In the genomic region with DNA sequence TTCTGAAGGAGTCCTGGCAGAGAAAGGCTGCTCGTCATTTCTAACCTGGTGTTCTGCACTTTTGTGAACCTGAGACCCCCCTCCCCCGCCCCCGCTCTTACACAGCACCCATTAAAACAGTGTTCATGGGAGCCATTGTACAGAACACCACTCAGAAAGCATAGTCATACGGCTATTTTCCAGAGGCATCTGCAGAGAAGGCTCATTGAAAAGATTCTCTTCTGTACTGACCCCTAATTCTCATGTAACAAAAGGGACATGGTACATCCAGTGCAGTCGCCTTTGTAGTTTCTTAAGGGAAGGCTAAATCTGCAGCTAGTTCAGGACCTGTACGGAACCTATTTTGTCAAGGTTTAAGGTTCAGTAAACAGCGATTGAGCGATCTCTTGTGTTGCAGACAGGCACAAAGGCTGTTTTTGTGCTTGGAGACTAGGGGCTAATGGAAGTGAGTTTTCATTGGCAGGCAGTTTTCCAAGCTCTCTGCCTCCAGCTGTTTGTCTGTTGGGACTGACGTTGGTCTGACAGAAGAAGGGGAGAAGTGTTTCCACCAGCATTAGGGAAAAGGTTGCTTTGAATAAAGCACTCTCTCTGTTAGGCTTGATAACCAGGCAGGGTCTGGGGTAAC, we compare ENCODE assay signal across 12 mouse cellular contexts.
DNase-seq lines count a peak whose midpoint lies in the region; ATAC-seq lines count a peak whose summit lies in the region.
"Had no signal": no experiment of that assay in that cellular context is flagged by ENCODE, and none has a peak within 500 bp of the region (broad histone marks: within the 10 kb centered on the region; RNA-seq: fewer than 3 reads in every experiment).

No protein-coding gene starts in this region.

- H3K36me3 ChIP-seq in hindbrain, embryonic 14.5 days (replicated peaks; ENCODE audit: control insufficient read depth, insufficient read depth): no peaks in the 10 kb centered on the region
- H3K36me3 ChIP-seq in midbrain, embryonic 15.5 days (replicated peaks): no peaks in the 10 kb centered on the region
- H3K36me3 ChIP-seq: G1E had no signal

- H3K27ac ChIP-seq in hindbrain, embryonic 14.5 days: peak overlapping the region; percentile 56
- 0 out of 2 replicates have a peak overlapping the region, but pooled peaks have one; percentile 38 for H3K27ac ChIP-seq in midbrain, embryonic 15.5 days

- H3K4me3 ChIP-seq in hindbrain, embryonic 14.5 days (replicated peaks; ENCODE audit: low read length): no peak overlapping the region
- no peak overlapping the region for H3K4me3 ChIP-seq in midbrain, embryonic 15.5 days

- H3K9ac ChIP-seq in hindbrain, embryonic 14.5 days: peak overlapping the region; percentile 42; the same call in 1 of the 2 replicates
- H3K9ac ChIP-seq in midbrain, embryonic 15.5 days: no peak overlapping the region

- peak; percentile 10; the same call in 1 of the 2 replicates for ATAC-seq in frontal cortex, adult (ENCODE audit: low TSS enrichment)
- ATAC-seq in hindbrain, embryonic 14.5 days (ENCODE audit: low FRiP score): peak; percentile 21; the same call in 1 of the 2 replicates
- no peak; the same call in 1 of the 2 replicates for ATAC-seq in midbrain, embryonic 15.5 days (replicated peaks)

- H3K27me3 ChIP-seq in hindbrain, embryonic 14.5 days (ENCODE audit: control insufficient read depth, insufficient read depth, low read length): no peaks in the 10 kb centered on the region
- H3K27me3 ChIP-seq in midbrain, embryonic 15.5 days (replicated peaks): no peaks in the 10 kb centered on the region

- WGBS in hindbrain, embryonic 14.5 days: 26% methylated on average over 9 of the region's 9 CpGs
- 25% methylated on average over 9 of the region's 9 CpGs for WGBS in midbrain, embryonic 15.5 days

- no peaks in the 10 kb centered on the region for H3K9me3 ChIP-seq in hindbrain, embryonic 14.5 days (ENCODE audit: control insufficient read depth, low read length)
- no peaks in the 10 kb centered on the region for H3K9me3 ChIP-seq in midbrain, embryonic 15.5 days

- peaks cover 11% of the 10 kb centered on the region for H3K4me1 ChIP-seq in hindbrain, embryonic 14.5 days (replicated peaks; ENCODE audit: control insufficient read depth, insufficient read depth, low read length)
- H3K4me1 ChIP-seq in midbrain, embryonic 15.5 days: peaks cover 11% of the 10 kb centered on the region

- no peak for DNase-seq in frontal cortex, postnatal 10 days (ENCODE audit: low spot score in 2 of 2)
- DNase-seq in embryo, embryonic 11 days: peak; percentile 44
- peak; percentile 40 for DNase-seq in hindbrain, embryonic 14.5 days (ENCODE audit: low spot score)
- no peak for DNase-seq in testis, postnatal 14 days (ENCODE audit: low spot score)
- no peak for DNase-seq in adrenal gland, adult 2 months
- no peak for DNase-seq in adrenal gland, adult 8-10 months
- DNase-seq: heart, adult 11 months; kidney, postnatal 25 days; liver had no signal

- peak overlapping the region; percentile 21 for H3K4me2 ChIP-seq in hindbrain, embryonic 14.5 days (replicated peaks)
- H3K4me2 ChIP-seq in midbrain, embryonic 15.5 days: peak overlapping the region; percentile 4; the same call in 1 of the 2 replicates

Comparison
In these comparisons a context has a peak if more than half of its experiments do, and no peak if none do; other contexts are left out.
1. DNase-seq: peak in embryo, embryonic 11 days (single experiment) and hindbrain, embryonic 14.5 days (single experiment); none in frontal cortex, postnatal 10 days (0 of 2), testis, postnatal 14 days (single experiment), adrenal gland, adult 2 months (single experiment) and adrenal gland, adult 8-10 months (single experiment).